Mouse (Mus musculus) Patski (cell line): ENCODE measurements at regions not wholly inside any gene's neighbourhood (a gene's known extent, or its start where the extent isn't known, plus 50 kb on each side); places are given as distances from the start of the nearest gene placed in this dataset.
A peak's percentile ranks its signal among the peaks of the same experiment; 100 is the strongest.

ENCODE experiments used
- ATAC-seq: fragments of 100-300 bp; one replicate; pipeline ENCODE4 v1.8.0; 2021
- CTCF ChIA-PET: fragments of 350-600 bp; sonication (Branson Sonifier 250); formaldehyde crosslinking; loops from one replicate; lab custom pipeline; 2022; ENCODE audit warnings: inconsistent platforms; lab: Charles Lee
- POLR2A ChIA-PET: fragments of 350-600 bp; sonication (Branson Sonifier 250); formaldehyde crosslinking; loops from one replicate; lab custom pipeline; 2022; ENCODE audit warnings: antibody characterized with exemption, inconsistent platforms; lab: Charles Lee
- DNase-seq: peaks from one replicate; pipeline ENCODE4 v3.0.0-alpha.2; 2011; ENCODE audit warnings: low read depth, low spot score
- H3K27me3 ChIP-seq: fragments of 371-371 bp; one replicate; pipeline ENCODE4 v1.5.1; 2021
- CTCF ChIP-seq: fragments of 100-300 bp; IDR thresholded peaks from one replicate; pipeline ENCODE4 v1.5.1; 2021
- in situ Hi-C: fragments of 300-500 bp; cut with MboI; formaldehyde crosslinking; loops from 3 replicates; pipeline ENCODE4 v1.11.1; 2018; ENCODE audit warnings: low pct_unique_long_range_greater_than_20kb, mixed read lengths

- ChIA-PET CTCF (no interaction called here), POLR2A (no interaction called here)
- ATAC-seq (no peak), DNase-seq (no peak)
- no peak for TF ChIP-seq CTCF
- H3K27me3 ChIP-seq = no peaks in the 10 kb centered on the region
- in situ Hi-C loops = loop anchor here (25.0 kb wide), 1 partner anchor 374 kb away; no protein-coding TSS in a partner anchor
Measured at GRCm38 (mm10) chr12:104562961-104563360, 89.8 kb upstream of the Gsc start.

DNA sequence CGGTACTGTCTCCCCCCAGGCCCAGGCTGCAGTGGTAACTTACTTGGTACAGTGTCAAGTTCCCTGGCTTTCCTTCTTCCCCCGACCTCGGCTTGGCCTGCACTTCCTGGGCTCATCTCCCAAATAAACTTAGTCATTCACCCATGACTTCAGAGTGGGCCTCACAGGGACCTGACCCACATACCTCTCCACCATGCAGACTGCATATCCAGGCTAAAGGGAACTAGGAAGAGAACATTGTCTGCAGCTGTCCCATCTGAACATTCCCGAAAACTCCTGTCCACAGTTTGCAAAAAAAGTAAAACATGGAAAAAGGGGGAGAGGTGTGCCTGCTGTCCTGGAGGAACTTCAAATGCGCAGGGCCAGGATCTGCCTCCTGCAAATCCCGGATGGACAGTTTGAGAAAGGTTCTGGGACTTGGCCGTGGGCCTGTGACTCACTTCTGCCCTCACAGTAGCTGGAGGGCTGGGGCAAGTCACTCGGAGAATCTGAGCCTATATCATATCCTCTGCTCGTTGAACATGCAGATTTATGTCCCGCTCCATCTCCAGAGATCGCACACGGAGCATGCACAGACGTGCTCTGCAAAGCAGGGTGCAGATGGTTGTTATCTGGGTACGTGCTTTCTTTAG, 87.9 kb upstream of the Gsc start:
- no peak for TF ChIP-seq CTCF
- H3K27me3 ChIP-seq = no peaks in the 10 kb centered on the region
- DNase-seq = peak; percentile 9
- in situ Hi-C loops = loop anchor here (25.0 kb wide), 1 partner anchor 376 kb away; no protein-coding TSS in a partner anchor
- ChIA-PET CTCF (no interaction called here), POLR2A (no interaction called here)
- ATAC-seq = no peak

- no peak for DNase-seq
- no peak for TF ChIP-seq CTCF
- ATAC-seq = no peak
- in situ Hi-C loops = loop anchor here (25.0 kb wide), 1 partner anchor 380 kb away; no protein-coding TSS in a partner anchor
- POLR2A ChIA-PET = interaction anchor here (1.2 kb wide), 1 partner anchor 10 kb away, joined by 5 read pairs; no protein-coding TSS in a partner anchor
- peaks cover 8% of the 10 kb centered on the region for H3K27me3 ChIP-seq
- CTCF ChIA-PET = no interaction called here
Measured at GRCm38 (mm10) chr12:104557761-104558160, 84.6 kb upstream of the Gsc start.

GRCm38 (mm10) chr12:104557307-104557706, 84.2 kb upstream of the Gsc start:
- ChIA-PET CTCF (no interaction called here), POLR2A (interaction anchor here (1.2 kb wide), 1 partner anchor 10 kb away, joined by 5 read pairs; no protein-coding TSS in a partner anchor)
- ATAC-seq (no peak), DNase-seq (no peak)
- TF ChIP-seq CTCF = no peak
- peaks cover 8% of the 10 kb centered on the region for H3K27me3 ChIP-seq
- in situ Hi-C loops = loop anchor here (25.0 kb wide), 1 partner anchor 380 kb away; no protein-coding TSS in a partner anchor

DNA sequence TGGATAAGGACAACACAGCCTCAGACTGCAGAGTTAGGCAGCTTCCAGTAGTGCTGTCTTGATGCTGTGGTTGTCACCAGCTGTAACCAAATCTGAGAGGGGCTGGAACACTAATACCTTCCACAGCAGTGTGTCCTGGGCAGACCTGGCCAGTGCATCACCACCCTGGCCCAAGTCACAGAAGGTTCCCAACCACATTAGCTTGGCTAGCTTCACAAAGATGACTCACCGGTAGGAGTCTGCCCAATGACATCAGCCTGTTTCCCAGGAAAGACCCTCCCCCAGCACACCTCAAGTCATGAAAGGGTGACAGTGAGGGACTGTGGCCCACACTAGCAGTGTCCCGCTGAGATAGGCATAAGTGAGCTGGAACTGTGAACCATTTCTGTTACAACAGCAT, 75.5 kb upstream of the Gsc start:
- no peak for TF ChIP-seq CTCF
- peaks cover 6% of the 10 kb centered on the region for H3K27me3 ChIP-seq
- DNase-seq (peak; percentile 30), ATAC-seq (peak; percentile 31)
- in situ Hi-C loops = no loop called here
- CTCF ChIA-PET = interaction anchor here (0.9 kb wide), 1 partner anchor 152 kb away, joined by 3 read pairs; no protein-coding TSS in a partner anchor
- POLR2A ChIA-PET = no interaction called here

DNA sequence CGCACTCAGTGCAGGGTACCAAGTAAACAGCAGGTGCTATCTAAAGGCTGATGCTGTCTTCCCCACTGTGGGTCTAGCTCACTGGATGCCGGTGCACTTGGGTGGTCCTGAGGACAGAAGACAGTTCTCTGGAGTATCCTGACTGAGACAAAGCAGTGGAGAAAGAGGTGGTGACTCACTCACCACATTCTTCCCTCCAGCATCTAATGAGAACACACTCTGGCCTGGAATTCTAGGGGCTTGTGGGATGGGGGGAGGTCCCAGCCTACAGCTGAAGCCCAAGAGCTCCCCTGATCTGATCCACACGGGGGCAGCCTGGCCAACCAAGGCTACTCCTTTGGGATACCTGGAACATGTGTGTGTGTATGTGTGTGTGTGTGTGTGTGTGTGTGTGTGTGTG, 74.4 kb upstream of the Gsc start:
- ATAC-seq (no peak), DNase-seq (no peak)
- H3K27me3 ChIP-seq = no peaks in the 10 kb centered on the region
- in situ Hi-C loops = no loop called here
- ChIA-PET POLR2A (interaction anchor here (0.8 to 1.1 kb wide), 2 partner anchors 9 to 10 kb away, joined by 3 to 5 read pairs; no protein-coding TSS in a partner anchor), CTCF (no interaction called here)
- no peak for TF ChIP-seq CTCF

- ChIA-PET POLR2A (no interaction called here), CTCF (interaction anchor here (0.8 kb wide), 1 partner anchor 58 kb away, joined by 3 read pairs; no protein-coding TSS in a partner anchor)
- ATAC-seq = no peak
- TF ChIP-seq CTCF = no peak
- no peaks in the 10 kb centered on the region for H3K27me3 ChIP-seq
- no peak for DNase-seq
- in situ Hi-C loops = no loop called here
Measured at GRCm38 (mm10) chr12:104545993-104546769, 73.1 kb upstream of the Gsc start.

- in situ Hi-C loops = no loop called here
- TF ChIP-seq CTCF = no peak
- no peaks in the 10 kb centered on the region for H3K27me3 ChIP-seq
- CTCF ChIA-PET = no interaction called here
- ATAC-seq (no peak), DNase-seq (no peak)
- POLR2A ChIA-PET = no interaction called here
Measured at GRCm38 (mm10) chr12:104539911-104540310, 66.8 kb upstream of the Gsc start.

GRCm38 (mm10) chr12:104538436-104538835, 65.3 kb upstream of the Gsc start:
- TF ChIP-seq CTCF = no peak
- CTCF ChIA-PET = no interaction called here
- DNase-seq (no peak), ATAC-seq (no peak)
- H3K27me3 ChIP-seq = no peaks in the 10 kb centered on the region
- POLR2A ChIA-PET = interaction anchor here (0.7 kb wide), 1 partner anchor 9 kb away, joined by 3 read pairs; no protein-coding TSS in a partner anchor
- in situ Hi-C loops = no loop called here

DNA sequence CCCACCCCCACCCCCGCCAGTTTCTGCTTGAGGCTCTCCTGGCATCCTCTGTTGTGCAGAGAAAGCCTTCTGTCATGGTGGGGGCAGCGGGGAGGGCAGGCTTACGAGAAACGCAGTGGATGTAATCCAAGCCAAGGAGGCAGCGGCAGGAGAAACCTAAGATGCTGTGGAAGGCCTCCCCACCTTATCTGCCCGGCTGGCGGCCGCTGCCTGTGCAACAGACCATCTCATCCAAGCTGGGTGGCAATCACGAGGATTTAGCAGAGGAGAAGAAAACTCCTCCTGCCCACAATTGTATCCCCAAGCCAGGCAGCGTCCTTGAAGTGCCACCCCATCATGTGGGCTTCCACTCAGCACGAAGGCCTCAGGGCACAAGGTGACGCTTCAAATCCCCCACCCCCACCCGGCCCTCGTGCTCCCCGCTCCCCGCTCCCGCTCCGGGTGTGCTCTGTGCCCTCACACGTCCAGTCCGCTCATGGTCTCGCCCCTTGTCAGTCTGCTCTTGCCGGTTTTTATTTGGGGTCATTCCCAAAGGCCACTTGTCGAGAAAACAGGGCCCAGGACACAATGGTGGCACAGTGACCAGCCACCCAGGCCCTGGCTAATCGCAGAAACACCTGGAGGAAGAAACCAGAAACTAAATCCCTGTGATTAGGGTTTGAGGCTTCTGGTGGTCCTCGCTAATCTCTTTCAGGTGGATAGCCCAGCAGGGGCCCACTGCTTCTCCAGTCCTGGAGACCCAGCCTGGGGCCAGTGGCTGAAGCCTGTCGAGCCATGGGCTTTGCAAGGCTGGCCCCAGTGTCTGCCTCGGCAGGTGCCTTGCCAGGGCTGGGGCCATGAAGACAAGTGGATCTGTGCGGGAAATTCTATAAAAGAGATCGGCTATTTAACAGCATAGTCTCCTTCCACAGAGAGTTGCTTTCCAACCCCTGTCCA, 58.6 kb upstream of the Gsc start:
- CTCF ChIA-PET = no interaction called here
- DNase-seq (peak; percentile 37), ATAC-seq (no peak)
- in situ Hi-C loops = no loop called here
- H3K27me3 ChIP-seq = no peaks in the 10 kb centered on the region
- POLR2A ChIA-PET = no interaction called here
- no peak for TF ChIP-seq CTCF
